Mouse (Mus musculus) embryonic facial prominence, embryonic 10.5 days (tissue): ENCODE results near the gene Tmcc1. TPM values are rescaled to one million over a fixed set of nuclear protein-coding genes. Genes with fewer than 3 reads are reported as not detected.

Experiments used
- polyA plus RNA-seq: library from polyadenylated mRNA; unstranded; fragments of >200 nt; fragmentation: Nextera tagmentation; extraction: Ambion mirVana; gene quantifications from 2 replicates; pipeline ENCODE4 v1.2.1, GENCODE M21; 2016

The Tmcc1 gene
- polyA plus RNA-seq, 1 experiment from 2014 or later = 15.5 TPM

Other genes starting within 250 kb of the Tmcc1 start
- not detected in 2 replicates for gene H1foo, start 248.5 kb downstream of the Tmcc1 start, polyA plus RNA-seq
- gene Plxnd1, start 198.5 kb downstream of the Tmcc1 start, polyA plus RNA-seq = 26.8 and 28.1 TPM in 2 replicates
- gene Washc2, start 14.6 kb upstream of the Tmcc1 start, polyA plus RNA-seq = 51.3 and 54.5 TPM in 2 replicates
- gene Zfand4, start 70.7 kb upstream of the Tmcc1 start, polyA plus RNA-seq = 5.8 and 7.6 TPM in 2 replicates
- gene March8, start 144.5 kb upstream of the Tmcc1 start, polyA plus RNA-seq = 24.7 and 26.5 TPM in 2 replicates